Mouse (Mus musculus): Measurements from ENCODE around the gene Sec22b. TPM values are rescaled to one million over a fixed set of nuclear protein-coding genes. Genes with fewer than 3 reads are reported as not detected.

Gene Sec22b
- polyA plus RNA-seq, 1 experiment from 2014 or later = 152 TPM

Other genes starting within 250 kb of the Sec22b start
- gene Prkab2, start 243.0 kb upstream of the Sec22b start, polyA plus RNA-seq (2015; fragmentation: Nextera tagmentation; extraction: Ambion mirVana) = 5.5 and 5.8 TPM in 2 replicates
- not detected in 2 replicates for gene Gm17651, start 226.5 kb upstream of the Sec22b start, polyA plus RNA-seq (2015; fragmentation: Nextera tagmentation; extraction: Ambion mirVana)
- 20.2 and 21.2 TPM in 2 replicates for gene Pde4dip, start 12.5 kb upstream of the Sec22b start, polyA plus RNA-seq (2015; fragmentation: Nextera tagmentation; extraction: Ambion mirVana)
- 9.1 and 10.9 TPM in 2 replicates for gene Notch2, start 112.3 kb downstream of the Sec22b start, polyA plus RNA-seq (2015; fragmentation: Nextera tagmentation; extraction: Ambion mirVana)

Measured in intestine, embryonic 16.5 days (tissue).